Mouse (Mus musculus) heart, embryonic 13.5 days (tissue): ENCODE data around the gene Ppp2r2d. TPM values are rescaled to one million over a fixed set of nuclear protein-coding genes. Genes with fewer than 3 reads are reported as not detected.

ENCODE experiments used
- ATAC-seq: fragments of 200-750 bp; cut with Nextera tagmentation; 2 replicates; pipeline ENCODE4 v1.8.0; 2017; ENCODE audit warnings: moderate TSS enrichment; ENCODE audit not compliant: insufficient number of reproducible peaks, low FRiP score, low TSS enrichment; ENCODE audit errors: extremely low read depth
- H3K27ac ChIP-seq: fragments of 300-500 bp; sonication (generic); replicated peaks from 2 replicates; pipeline ENCODE4 v1.5.1; 2015; ENCODE audit warnings: moderate library complexity, mild to moderate bottlenecking, inconsistent platforms
- H3K27me3 ChIP-seq: fragments of 300-500 bp; sonication (generic); replicated peaks from 2 replicates; pipeline ENCODE4 v1.6.1; 2015; ENCODE audit warnings: mild to moderate bottlenecking, inconsistent platforms
- H3K36me3 ChIP-seq: fragments of 300-500 bp; sonication (generic); 2 replicates; pipeline ENCODE4 v1.6.1; 2015; ENCODE audit warnings: mild to moderate bottlenecking, inconsistent platforms
- H3K4me1 ChIP-seq: fragments of 300-500 bp; sonication (generic); 2 replicates; pipeline ENCODE4 v1.6.1; 2015; ENCODE audit warnings: inconsistent platforms
- H3K4me2 ChIP-seq: fragments of 300-500 bp; sonication (generic); 2 replicates; pipeline ENCODE4 v1.6.1; 2015; ENCODE audit warnings: inconsistent platforms, mild to moderate bottlenecking, moderate library complexity
- H3K4me3 ChIP-seq: fragments of 300-500 bp; sonication (generic); 2 replicates; pipeline ENCODE4 v1.5.1; 2015; ENCODE audit warnings: moderate library complexity, mild to moderate bottlenecking, inconsistent platforms
- H3K9ac ChIP-seq: fragments of 300-500 bp; sonication (generic); 2 replicates; pipeline ENCODE4 v1.6.1; 2015; ENCODE audit warnings: inconsistent platforms, mild to moderate bottlenecking, moderate library complexity
- H3K9me3 ChIP-seq: fragments of 300-500 bp; sonication (generic); 2 replicates; pipeline ENCODE4 v1.6.1; 2016; ENCODE audit warnings: inconsistent platforms
- WGBS: fragments of 180-500 bp; shearing (Covaris S2); methylation state at CpG from one replicate; pipeline ENCODE4 v1.1.7; 2015; ENCODE audit warnings: mixed read lengths; 5-methylcytosine and 5-hydroxymethylcytosine counted together
- polyA plus RNA-seq: library from polyadenylated mRNA; unstranded; fragments of >200 nt; fragmentation: Nextera tagmentation; extraction: Ambion mirVana; gene quantifications from 2 replicates; pipeline ENCODE4 v1.2.1, GENCODE M21; 2015

Gene Ppp2r2d
- polyA plus RNA-seq, 1 experiment from 2014 or later = 27.4 TPM

GRCm38 (mm10) chr7:138928456-138928855 lies 82.6 kb downstream of the Ppp2r2d start:
- ATAC-seq = no peak
- no peak overlapping the region for H3K4me3 ChIP-seq
- H3K9ac ChIP-seq = no peak overlapping the region
- peaks cover 4% of the 10 kb centered on the region; the same call in 1 of the 2 replicates for H3K9me3 ChIP-seq
- no peak overlapping the region for H3K27ac ChIP-seq
- H3K4me1 ChIP-seq = no peaks in the 10 kb centered on the region
- no peak overlapping the region for H3K4me2 ChIP-seq
- H3K36me3 ChIP-seq = no peaks in the 10 kb centered on the region
- WGBS = 77% methylated on average over 4 of the region's 4 CpGs
- H3K27me3 ChIP-seq = no peaks in the 10 kb centered on the region

Other genes with a start within 250 kb of the Ppp2r2d start
- gene Mapk1ip1, start 194 bp downstream of the Ppp2r2d start, polyA plus RNA-seq = 11.8 and 12.2 TPM in 2 replicates
- gene Bnip3, start 63.4 kb downstream of the Ppp2r2d start, polyA plus RNA-seq = 282 and 334 TPM in 2 replicates
- gene Jakmip3, start 94.7 kb downstream of the Ppp2r2d start, polyA plus RNA-seq = 0.10 TPM in 1 of 2 replicates, not detected in the other
- gene Dpysl4, start 239.9 kb downstream of the Ppp2r2d start, polyA plus RNA-seq = 3.2 and 3.5 TPM in 2 replicates